Mouse (Mus musculus) intestine, embryonic 15.5 days (tissue): Measurements from ENCODE around the gene 4933403O08Rik. TPM values are rescaled to one million over a fixed set of nuclear protein-coding genes. Genes with fewer than 3 reads are reported as not detected.

Experiments used
- ATAC-seq: fragments of 200-750 bp; cut with Nextera tagmentation; 2 replicates; pipeline ENCODE4 v1.8.0; 2017; ENCODE audit warnings: moderate TSS enrichment, moderate library complexity
- H3K27ac ChIP-seq: fragments of 300-500 bp; sonication (generic); 2 replicates; pipeline ENCODE4 v1.5.1; 2015; ENCODE audit warnings: mild to moderate bottlenecking, inconsistent platforms
- H3K27me3 ChIP-seq: fragments of 300-500 bp; sonication (generic); replicated peaks from 2 replicates; pipeline ENCODE4 v1.6.1; 2015; ENCODE audit warnings: inconsistent platforms
- H3K36me3 ChIP-seq: fragments of 300-500 bp; sonication (generic); 2 replicates; pipeline ENCODE4 v1.6.1; 2015; ENCODE audit warnings: inconsistent platforms
- H3K4me1 ChIP-seq: fragments of 300-500 bp; sonication (generic); replicated peaks from 2 replicates; pipeline ENCODE4 v1.6.1; 2015; ENCODE audit warnings: inconsistent platforms
- H3K4me2 ChIP-seq: fragments of 300-500 bp; sonication (generic); replicated peaks from 2 replicates; pipeline ENCODE4 v1.6.1; 2015; ENCODE audit warnings: mild to moderate bottlenecking, inconsistent platforms
- H3K4me3 ChIP-seq: fragments of 300-500 bp; sonication (generic); replicated peaks from 2 replicates; pipeline ENCODE4 v1.5.1; 2015; ENCODE audit warnings: inconsistent platforms
- H3K9ac ChIP-seq: fragments of 300-500 bp; sonication (generic); 2 replicates; pipeline ENCODE4 v1.6.1; 2015; ENCODE audit warnings: inconsistent platforms
- H3K9me3 ChIP-seq: fragments of 300-500 bp; sonication (generic); 2 replicates; pipeline ENCODE4 v1.6.1; 2016; ENCODE audit warnings: inconsistent platforms
- WGBS: fragments of 180-500 bp; shearing (Covaris S2); methylation state at CpG from one replicate; pipeline ENCODE4 v1.1.7; 2015; 5-methylcytosine and 5-hydroxymethylcytosine counted together
- polyA plus RNA-seq: library from polyadenylated mRNA; unstranded; fragments of >200 nt; fragmentation: Nextera tagmentation; extraction: Ambion mirVana; gene quantifications from 2 replicates; pipeline ENCODE4 v1.2.1, GENCODE M21; 2015

Gene 4933403O08Rik
- polyA plus RNA-seq = not detected in 2 replicates

DNA sequence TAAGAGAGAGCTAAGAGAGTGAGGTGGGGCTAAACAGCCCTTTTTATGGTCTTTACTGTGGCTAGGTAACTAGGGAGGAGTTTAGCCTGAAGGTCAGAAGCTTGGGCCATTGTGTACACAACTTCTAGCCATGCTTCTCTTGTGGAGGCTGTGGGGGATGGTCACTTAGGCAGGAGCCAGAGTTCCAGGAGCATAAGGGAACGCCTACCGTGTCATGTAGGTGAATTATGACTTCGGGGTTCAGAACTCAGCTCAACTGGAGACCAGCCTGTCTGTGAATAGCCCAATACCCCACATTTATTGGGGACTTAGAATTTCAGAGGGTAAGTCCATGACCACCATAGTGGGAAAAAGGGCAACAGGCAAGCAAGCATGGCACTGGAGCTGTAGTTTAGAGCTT lies at the start of gene 4933403O08Rik:
4933403O08Rik (plus strand) TSS at position 301 of the 400 bp plus-strand sequence.
- no peaks in the 10 kb centered on the region for H3K9me3 ChIP-seq
- no peaks in the 10 kb centered on the region for H3K36me3 ChIP-seq
- H3K27ac ChIP-seq = no peak within 1 kb of the TSS
- no peaks in the 10 kb centered on the region for H3K4me1 ChIP-seq
- H3K9ac ChIP-seq = no peak within 1 kb of the TSS
- no peak for ATAC-seq
- WGBS = 92% methylated on average over 3 of the region's 3 CpGs
- no peaks in the 10 kb centered on the region for H3K27me3 ChIP-seq
- no peak within 1 kb of the TSS for H3K4me2 ChIP-seq
- H3K4me3 ChIP-seq = no peak within 1 kb of the TSS

DNA sequence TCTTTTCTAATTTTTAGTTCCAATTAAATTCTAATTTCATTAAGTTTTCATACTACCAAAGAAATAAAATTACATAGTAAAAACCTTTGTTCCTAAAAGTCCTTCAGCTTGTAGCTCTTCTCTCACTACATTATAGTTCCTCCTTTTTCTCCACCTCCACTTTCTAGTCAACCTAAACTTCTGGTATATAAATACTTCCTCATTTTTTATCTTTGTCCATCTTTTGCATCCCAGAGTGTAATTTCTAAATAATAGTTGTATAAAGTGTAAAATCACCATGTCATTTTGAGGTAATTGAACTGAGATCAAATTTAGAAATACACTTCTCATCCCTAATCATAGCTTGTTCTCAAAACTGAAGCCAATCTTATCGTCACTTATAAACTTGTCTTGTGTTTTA lies 4.1 kb downstream of the 4933403O08Rik start:
- H3K4me1 ChIP-seq = no peaks in the 10 kb centered on the region
- H3K4me3 ChIP-seq = no peak overlapping the region
- no peak overlapping the region for H3K27ac ChIP-seq
- no peak overlapping the region for H3K4me2 ChIP-seq
- no peaks in the 10 kb centered on the region for H3K36me3 ChIP-seq
- no peak for ATAC-seq
- no peaks in the 10 kb centered on the region for H3K27me3 ChIP-seq
- H3K9ac ChIP-seq = no peak overlapping the region
- 98% methylated on average over 1 of the region's 1 CpGs for WGBS
- no peaks in the 10 kb centered on the region for H3K9me3 ChIP-seq

DNA sequence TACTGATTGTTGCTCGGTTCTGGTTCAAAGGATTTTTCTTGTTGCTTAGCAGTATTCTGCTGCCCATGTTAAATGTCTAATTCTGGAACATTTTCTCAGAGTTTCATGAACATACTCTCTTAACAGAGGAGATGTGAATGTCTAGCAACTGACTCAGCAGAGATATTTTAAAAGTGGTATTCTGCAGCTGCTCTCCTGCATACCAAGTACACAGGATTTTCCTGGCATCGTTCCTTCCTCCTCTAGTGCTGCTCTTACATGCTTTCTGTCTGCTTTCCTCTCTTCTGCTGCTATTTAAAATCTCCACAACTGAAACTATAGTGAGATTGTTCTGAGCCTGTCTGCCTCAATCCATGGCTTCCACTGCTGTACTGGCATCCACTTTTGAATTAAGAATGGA lies 16.7 kb downstream of the 4933403O08Rik start:
- no peaks in the 10 kb centered on the region for H3K4me1 ChIP-seq
- no peaks in the 10 kb centered on the region for H3K9me3 ChIP-seq
- no peak overlapping the region for H3K9ac ChIP-seq
- no peak overlapping the region for H3K4me2 ChIP-seq
- H3K27me3 ChIP-seq = no peaks in the 10 kb centered on the region
- H3K27ac ChIP-seq = no peak overlapping the region
- WGBS = 68% methylated on average over 2 of the region's 2 CpGs
- ATAC-seq = no peak
- H3K4me3 ChIP-seq = no peak overlapping the region
- H3K36me3 ChIP-seq = no peaks in the 10 kb centered on the region

DNA sequence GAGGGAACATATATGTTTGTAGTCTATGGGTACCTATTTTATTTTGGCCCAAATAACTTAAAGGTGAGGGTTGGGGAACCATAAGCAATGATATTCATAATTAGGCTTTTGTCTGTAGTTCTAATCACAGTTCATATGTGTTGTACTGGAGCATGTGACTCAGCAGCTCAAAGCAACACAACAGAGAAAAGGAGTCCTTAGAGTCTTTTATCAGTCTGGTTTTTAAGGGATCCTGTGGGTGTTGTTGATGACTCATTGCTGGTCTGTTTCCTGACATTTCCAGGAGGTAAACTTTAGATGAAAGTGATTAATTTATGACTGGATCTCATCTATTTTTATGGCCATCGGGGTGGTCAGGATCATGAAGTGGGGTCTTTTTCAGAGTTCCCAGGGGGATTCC lies 34.7 kb downstream of the 4933403O08Rik start:
- H3K9ac ChIP-seq = no peak overlapping the region
- H3K4me2 ChIP-seq = no peak overlapping the region
- no peaks in the 10 kb centered on the region for H3K27me3 ChIP-seq
- H3K27ac ChIP-seq = no peak overlapping the region
- 37% methylated on average over 1 of the region's 1 CpGs for WGBS
- no peaks in the 10 kb centered on the region for H3K9me3 ChIP-seq
- no peaks in the 10 kb centered on the region for H3K36me3 ChIP-seq
- no peak overlapping the region for H3K4me3 ChIP-seq
- H3K4me1 ChIP-seq = no peaks in the 10 kb centered on the region
- no peak for ATAC-seq

Other genes starting within 250 kb of the 4933403O08Rik start
- 0.10 and 0.21 TPM in 2 replicates for gene Tex16, start 228.0 kb upstream of the 4933403O08Rik start, polyA plus RNA-seq
- gene Apool, start 72.3 kb downstream of the 4933403O08Rik start, polyA plus RNA-seq = 57.0 and 57.1 TPM in 2 replicates
- not detected in 2 replicates for gene Satl1, start 167.7 kb downstream of the 4933403O08Rik start, polyA plus RNA-seq